In the genomic region with DNA sequence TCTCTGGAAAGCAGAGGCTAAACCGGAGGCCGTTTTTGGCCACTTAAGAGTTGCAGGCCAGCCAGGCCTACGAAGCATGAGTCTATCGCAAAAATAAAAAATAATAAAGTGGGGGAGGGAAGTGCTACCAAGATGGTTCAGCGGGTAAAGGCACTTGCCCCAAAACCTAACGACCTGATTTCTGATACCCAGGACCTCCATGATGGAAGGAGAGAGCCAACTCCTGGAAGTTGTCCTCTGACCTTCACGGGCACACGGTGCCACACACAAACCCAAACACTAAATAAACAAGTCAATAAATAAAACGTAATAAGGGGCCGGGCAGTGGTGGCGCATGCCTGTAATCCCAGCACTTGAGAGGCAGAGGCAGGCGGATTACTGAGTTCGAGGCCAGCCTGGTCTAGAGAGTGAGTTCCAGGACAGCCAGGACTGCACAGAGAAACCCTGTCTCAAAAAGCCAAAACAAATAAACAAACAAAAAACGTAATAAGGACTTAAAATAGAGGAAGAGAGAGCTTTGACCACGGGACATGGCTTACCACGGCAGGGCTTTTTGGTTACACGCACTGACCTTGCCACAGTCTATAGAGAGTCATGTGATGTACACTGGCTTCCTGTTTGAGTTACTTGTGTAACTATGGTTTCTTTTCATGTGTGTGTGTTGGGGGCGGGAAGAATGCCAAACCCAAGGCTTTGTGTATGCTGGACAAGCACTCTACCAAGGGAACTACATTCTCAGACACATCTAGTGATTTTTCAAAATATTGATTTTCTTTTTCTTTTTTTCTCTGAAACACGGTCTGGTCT, we compare ENCODE assay signal across 8 mouse cellular contexts. TPM values are rescaled to one million over a fixed set of nuclear protein-coding genes. Genes with fewer than 3 reads are reported as not detected.
DNase-seq lines count a peak whose midpoint lies in the region; ATAC-seq and TF ChIP-seq lines count a peak whose summit lies in the region.

No protein-coding gene starts in this region.

- H3K9me3 ChIP-seq in heart, embryonic 14.5 days (ENCODE audit: control insufficient read depth, low read length), result peaks cover 3% of the 10 kb centered on the region; the same call in 1 of the 2 replicates
- no peaks in the 10 kb centered on the region for H3K9me3 ChIP-seq in liver, embryonic 15.5 days (replicated peaks)

- no peak for TF ChIP-seq CTCF in testis, adult 2 months (IDR thresholded peaks at IDR 0.05; ENCODE audit: control insufficient read depth, insufficient read depth, insufficient replicate concordance, low read depth, low read length)

- ATAC-seq in heart, embryonic 14.5 days (ENCODE audit: insufficient number of reproducible peaks, insufficient read depth, low FRiP score, low read depth), result no peak
- no peak for ATAC-seq in liver, embryonic 15.5 days (ENCODE audit: insufficient read depth)

- DNase-seq in testis, postnatal 14 days (ENCODE audit: low spot score), result no peak
- peak; percentile 70 to 80 for DNase-seq in spleen, postnatal 36 days (ENCODE audit: low spot score in 2 of 2)
- DNase-seq in right cerebral cortex, adult 2 months (ENCODE audit: low spot score in 2 of 2), result no peak
- no peak for DNase-seq in layer of hippocampus, adult 9-11 months
- no peak for DNase-seq in c-Kit-positive CD71-positive TER-119-positive erythroid progenitor cells, embryonic 14.5 days (ENCODE audit: low spot score)

- H3K9ac ChIP-seq in heart, embryonic 14.5 days (ENCODE audit: low read length), result peak overlapping the region; percentile 93
- H3K9ac ChIP-seq in liver, embryonic 15.5 days, result no peak overlapping the region

- TF ChIP-seq POLR2A in testis, adult 2 months (IDR thresholded peaks at IDR 0.05; ENCODE audit: control insufficient read depth, low read depth, low read length), result no peak

- peak overlapping the region; percentile 95 for H3K4me2 ChIP-seq in heart, embryonic 14.5 days (ENCODE audit: low read length)
- H3K4me2 ChIP-seq in liver, embryonic 15.5 days, result peak overlapping the region; percentile 76

- peaks cover 23% of the 10 kb centered on the region for H3K4me1 ChIP-seq in testis, adult 2 months (ENCODE audit: control insufficient read depth, insufficient read depth, low read length)
- H3K4me1 ChIP-seq in heart, embryonic 14.5 days (ENCODE audit: control insufficient read depth in 2 of 2, insufficient read depth in 2 of 2, low read length in 2 of 2), result peaks cover 16 to 32% of the 10 kb centered on the region in 2 experiments
- peaks cover 59% of the 10 kb centered on the region for H3K4me1 ChIP-seq in liver, embryonic 15.5 days (replicated peaks)

- no peaks in the 10 kb centered on the region for H3K36me3 ChIP-seq in testis, adult 2 months (ENCODE audit: control insufficient read depth, insufficient read depth, low read length)
- H3K36me3 ChIP-seq in heart, embryonic 14.5 days (ENCODE audit: control insufficient read depth, insufficient read depth, low read length), result no peaks in the 10 kb centered on the region
- H3K36me3 ChIP-seq in liver, embryonic 15.5 days (replicated peaks), result no peaks in the 10 kb centered on the region

- 80% methylated on average over 19 of the region's 19 CpGs for WGBS in heart, embryonic 14.5 days
- 58% methylated on average over 19 of the region's 19 CpGs for WGBS in liver, embryonic 15.5 days (ENCODE audit: insufficient replicate concordance)

- no peak overlapping the region; the same call in 1 of the 2 replicates for H3K27ac ChIP-seq in testis, adult 2 months (ENCODE audit: control insufficient read depth, insufficient read depth, low read depth, low read length)
- H3K27ac ChIP-seq in heart, embryonic 14.5 days (replicated peaks in 1 of 2; ENCODE audit: control insufficient read depth in 1 of 2, insufficient read depth in 1 of 2, low read depth in 2 of 2, low read length in 2 of 2), result peak overlapping the region; percentile 10 to 82; a peak in 2 of 4 replicates
- H3K27ac ChIP-seq in liver, embryonic 15.5 days (replicated peaks), result peak overlapping the region; percentile 72

- H3K27me3 ChIP-seq in testis, adult 2 months (ENCODE audit: control insufficient read depth, insufficient read depth, low read length), result no peaks in the 10 kb centered on the region
- no peaks in the 10 kb centered on the region for H3K27me3 ChIP-seq in heart, embryonic 14.5 days (ENCODE audit: control insufficient read depth, insufficient read depth, low read length)
- peaks cover 13% of the 10 kb centered on the region for H3K27me3 ChIP-seq in liver, embryonic 15.5 days

- peak overlapping the region; percentile 78 for H3K4me3 ChIP-seq in testis, adult 2 months (ENCODE audit: control insufficient read depth, low read depth, low read length)
- H3K4me3 ChIP-seq in heart, embryonic 14.5 days (ENCODE audit: control insufficient read depth in 1 of 2, insufficient read depth in 1 of 2, low read depth in 1 of 2, low read length in 2 of 2), result peak overlapping the region; percentile 66 to 69
- H3K4me3 ChIP-seq in liver, embryonic 15.5 days (replicated peaks), result peak overlapping the region; percentile 57

RNA-seq across cellular contexts. Expression of a gene that starts 0.9 kb away (rescaled TPM):
- polyA plus RNA-seq in testis, adult 2 months (2012; rRNA removed), result 6.1 and 13.1 TPM in 2 replicates
- polyA plus RNA-seq in heart, embryonic 14.5 days (2014; fragmentation: Nextera tagmentation; extraction: Ambion mirVana), result 35.6 and 35.9 TPM in 2 replicates
- polyA plus RNA-seq in liver, embryonic 15.5 days (2015; fragmentation: Nextera tagmentation; extraction: Ambion mirVana), result 13.4 and 15.4 TPM in 2 replicates

RNA-seq across cellular contexts. Expression of a gene that starts 27.1 kb away (rescaled TPM):
- 101 and 105 TPM in 2 replicates for polyA plus RNA-seq in testis, adult 2 months (2012; rRNA removed)
- polyA plus RNA-seq in heart, embryonic 14.5 days (2014; fragmentation: Nextera tagmentation; extraction: Ambion mirVana), result 114 and 119 TPM in 2 replicates
- polyA plus RNA-seq in liver, embryonic 15.5 days (2015; fragmentation: Nextera tagmentation; extraction: Ambion mirVana), result 184 and 189 TPM in 2 replicates

RNA-seq across cellular contexts. Expression of a gene that starts 43.1 kb away (rescaled TPM):
- 13.3 and 16.6 TPM in 2 replicates for polyA plus RNA-seq in testis, adult 2 months (2012; rRNA removed)
- polyA plus RNA-seq in heart, embryonic 14.5 days (2014; fragmentation: Nextera tagmentation; extraction: Ambion mirVana), result 19.5 and 22.7 TPM in 2 replicates
- polyA plus RNA-seq in liver, embryonic 15.5 days (2015; fragmentation: Nextera tagmentation; extraction: Ambion mirVana), result 11.3 and 12.8 TPM in 2 replicates

Comparison
In these comparisons a context has a peak if more than half of its experiments do, and no peak if none do; other contexts are left out.
1. DNase-seq: peak in spleen, postnatal 36 days (2 of 2); none in testis, postnatal 14 days (single experiment), right cerebral cortex, adult 2 months (0 of 2), layer of hippocampus, adult 9-11 months (single experiment) and c-Kit-positive CD71-positive TER-119-positive erythroid progenitor cells, embryonic 14.5 days (single experiment).
2. Peak in every context shown above with its lines, with median percentiles within 50 percentile points of each other: H3K4me3 ChIP-seq.